Mouse (Mus musculus) midbrain, embryonic 14.5 days (tissue): ENCODE data around the gene Kif18a. TPM values are rescaled to one million over a fixed set of nuclear protein-coding genes. Genes with fewer than 3 reads are reported as not detected.

Experiments
- ATAC-seq: fragments of 200-750 bp; cut with Nextera tagmentation; 2 replicates; pipeline ENCODE4 v1.8.0; 2017; ENCODE audit warnings: moderate number of reproducible peaks, moderate library complexity; ENCODE audit not compliant: low FRiP score, low TSS enrichment
- DNase-seq: peaks from one replicate; pipeline ENCODE4 v3.0.0-alpha.2; 2015
- H3K27ac ChIP-seq: fragments of 300-500 bp; sonication (generic); replicated peaks from 2 replicates; pipeline ENCODE4 v1.5.1; 2014; ENCODE audit warnings: mild to moderate bottlenecking, low read depth, low read length, moderate library complexity
- H3K27me3 ChIP-seq: fragments of 300-500 bp; sonication (generic); 2 replicates; pipeline ENCODE4 v1.6.1; 2014; ENCODE audit warnings: low read length, control low read depth, mixed read lengths; ENCODE audit not compliant: control insufficient read depth, insufficient read depth
- H3K36me3 ChIP-seq: fragments of 300-500 bp; sonication (generic); 2 replicates; pipeline ENCODE4 v1.6.1; 2014; ENCODE audit warnings: low read length, control low read depth; ENCODE audit not compliant: control insufficient read depth, insufficient read depth
- H3K4me1 ChIP-seq: fragments of 300-500 bp; sonication (generic); 2 replicates; pipeline ENCODE4 v1.6.1; 2014; ENCODE audit warnings: mild to moderate bottlenecking, antibody characterized with exemption, low read length, control low read depth; ENCODE audit not compliant: control insufficient read depth, insufficient read depth
- H3K4me2 ChIP-seq: fragments of 300-500 bp; sonication (generic); 2 replicates; pipeline ENCODE4 v1.6.1; 2014; ENCODE audit warnings: mild to moderate bottlenecking, low read length, moderate library complexity
- H3K4me3 ChIP-seq: fragments of 300-500 bp; sonication (generic); replicated peaks from 2 replicates; pipeline ENCODE4 v1.5.1; 2014; ENCODE audit warnings: low read depth, low read length
- H3K9ac ChIP-seq: fragments of 300-500 bp; sonication (generic); replicated peaks from 2 replicates; pipeline ENCODE4 v1.6.1; 2014; ENCODE audit warnings: mild to moderate bottlenecking, low read length, moderate library complexity
- H3K9me3 ChIP-seq: fragments of 300-500 bp; sonication (generic); 2 replicates; pipeline ENCODE4 v1.6.1; 2016; ENCODE audit warnings: low read length, control low read depth, mixed read lengths; ENCODE audit not compliant: control insufficient read depth
- WGBS: fragments of 180-500 bp; shearing (Covaris S2); extraction: QIAGEN DNeasy Blood & Tissue Kit; methylation state at CpG from one replicate; pipeline ENCODE4 v1.1.7; 2014; 5-methylcytosine and 5-hydroxymethylcytosine counted together
- polyA plus RNA-seq: library from polyadenylated mRNA; unstranded; fragments of >200 nt; fragmentation: Nextera tagmentation; extraction: Ambion mirVana; gene quantifications from 2 replicates; pipeline ENCODE4 v1.2.1, GENCODE M21; 2014

Gene Kif18a
- polyA plus RNA-seq, 1 experiment from 2014 or later, result 9.9 TPM

GRCm38 (mm10) chr2:109388733-109389132 is 108.2 kb downstream of the Kif18a start:
- WGBS, result 82% methylated on average over 5 of the region's 5 CpGs

GRCm38 (mm10) chr2:109389977-109390376 is 109.4 kb downstream of the Kif18a start:
- H3K4me3 ChIP-seq, result no peak overlapping the region
- no peak overlapping the region for H3K9ac ChIP-seq
- no peaks in the 10 kb centered on the region for H3K4me1 ChIP-seq
- no peak overlapping the region for H3K4me2 ChIP-seq
- H3K36me3 ChIP-seq, result no peaks in the 10 kb centered on the region
- DNase-seq (no peak), ATAC-seq (no peak)
- H3K9me3 ChIP-seq, result no peaks in the 10 kb centered on the region
- H3K27ac ChIP-seq, result no peak overlapping the region
- WGBS, result 16% methylated on average over 1 of the region's 1 CpGs
- H3K27me3 ChIP-seq, result no peaks in the 10 kb centered on the region

More at GRCm38 (mm10) chr2:109388733-109389132, 108.2 kb downstream of the Kif18a start:
- Histone ChIP-seq H3K9me3 (no peaks in the 10 kb centered on the region), H3K4me3 (no peak overlapping the region), H3K4me2 (no peak overlapping the region), H3K4me1 (no peaks in the 10 kb centered on the region), H3K27ac (no peak overlapping the region), H3K9ac (no peak overlapping the region), H3K36me3 (no peaks in the 10 kb centered on the region), H3K27me3 (no peaks in the 10 kb centered on the region)
- no peak for DNase-seq
- no peak for ATAC-seq

Other genes starting within 250 kb of the Kif18a start
- gene Mettl15, start within 50 bp of the Kif18a start, polyA plus RNA-seq, result 10.7 and 11.0 TPM in 2 replicates